Mouse (Mus musculus): ENCODE data around the gene Tmem266. TPM values are rescaled to one million over a fixed set of nuclear protein-coding genes. Genes with fewer than 3 reads are reported as not detected.

The Tmem266 gene
- polyA plus RNA-seq, 1 experiment from 2014 or later, result 0.17 TPM

DNA sequence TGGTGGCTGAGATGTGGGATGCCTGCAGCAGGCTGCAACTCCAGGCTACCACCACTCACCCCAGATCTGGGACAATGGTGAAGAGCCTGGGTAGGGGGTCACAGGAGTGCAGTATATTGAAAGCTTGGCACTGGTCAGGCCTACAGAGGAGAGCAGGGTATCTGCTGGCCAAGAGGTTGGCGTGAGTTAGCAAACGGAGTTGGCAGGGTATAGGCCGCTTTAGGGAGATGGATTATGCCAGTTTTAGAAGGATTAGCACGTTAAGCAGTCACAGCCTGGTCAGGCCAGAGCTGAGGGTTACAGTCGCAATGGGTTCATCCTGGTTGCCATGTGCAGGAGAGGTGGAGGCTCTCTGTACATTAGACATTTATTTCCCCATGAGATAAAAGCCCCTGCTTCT lies 107.2 kb downstream of the Tmem266 start:
- WGBS, result 88% methylated on average over 5 of the region's 5 CpGs

DNA sequence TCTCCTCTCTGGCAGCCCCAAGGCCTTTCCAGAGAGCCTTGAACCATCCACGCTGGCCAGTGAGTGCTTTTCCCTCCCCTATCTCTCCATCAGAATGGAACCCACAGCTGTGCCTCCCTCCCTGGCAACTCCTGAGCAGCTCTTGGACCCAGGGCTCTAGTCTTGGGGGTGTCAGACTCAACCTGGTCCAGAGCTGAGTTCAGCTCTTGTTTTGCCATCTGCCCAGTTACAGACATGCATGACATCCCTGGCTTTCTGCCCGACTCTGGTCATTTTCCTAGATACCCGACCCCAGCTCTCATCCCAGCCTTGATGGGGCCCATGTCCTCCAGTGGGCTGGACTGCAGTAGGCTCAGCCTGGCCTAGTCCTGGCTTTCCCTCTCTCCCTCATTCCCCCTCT lies 111.7 kb downstream of the Tmem266 start:
- Histone ChIP-seq H3K27ac (replicated peaks; ENCODE audit: low read depth, low read length) (no peak overlapping the region), H3K9ac (ENCODE audit: low read length) (no peak overlapping the region), H3K4me1 (ENCODE audit: control insufficient read depth, insufficient read depth, low read length) (no peaks in the 10 kb centered on the region)

More for the DNA sequence above, 107.2 kb downstream of the Tmem266 start:
- H3K27ac ChIP-seq (replicated peaks; ENCODE audit: low read depth, low read length), result no peak overlapping the region
- no peak overlapping the region for H3K4me3 ChIP-seq (ENCODE audit: low read depth, low read length)
- H3K9ac ChIP-seq (ENCODE audit: low read length), result no peak overlapping the region
- no peaks in the 10 kb centered on the region for H3K9me3 ChIP-seq (ENCODE audit: control insufficient read depth, low read length)
- peaks cover 8% of the 10 kb centered on the region; the same call in 1 of the 2 replicates for H3K4me1 ChIP-seq (ENCODE audit: control insufficient read depth, insufficient read depth, low read length)
- ATAC-seq (ENCODE audit: insufficient number of reproducible peaks, low FRiP score, low TSS enrichment, low read depth), result no peak
- no peaks in the 10 kb centered on the region for H3K36me3 ChIP-seq (ENCODE audit: control insufficient read depth, insufficient read depth, low read length)
- no peaks in the 10 kb centered on the region for H3K27me3 ChIP-seq (ENCODE audit: control insufficient read depth, insufficient read depth, low read length)
- H3K4me2 ChIP-seq (ENCODE audit: low read depth, severe bottlenecking), result no peak overlapping the region
- no peak for DNase-seq (ENCODE audit: low spot score)

DNA sequence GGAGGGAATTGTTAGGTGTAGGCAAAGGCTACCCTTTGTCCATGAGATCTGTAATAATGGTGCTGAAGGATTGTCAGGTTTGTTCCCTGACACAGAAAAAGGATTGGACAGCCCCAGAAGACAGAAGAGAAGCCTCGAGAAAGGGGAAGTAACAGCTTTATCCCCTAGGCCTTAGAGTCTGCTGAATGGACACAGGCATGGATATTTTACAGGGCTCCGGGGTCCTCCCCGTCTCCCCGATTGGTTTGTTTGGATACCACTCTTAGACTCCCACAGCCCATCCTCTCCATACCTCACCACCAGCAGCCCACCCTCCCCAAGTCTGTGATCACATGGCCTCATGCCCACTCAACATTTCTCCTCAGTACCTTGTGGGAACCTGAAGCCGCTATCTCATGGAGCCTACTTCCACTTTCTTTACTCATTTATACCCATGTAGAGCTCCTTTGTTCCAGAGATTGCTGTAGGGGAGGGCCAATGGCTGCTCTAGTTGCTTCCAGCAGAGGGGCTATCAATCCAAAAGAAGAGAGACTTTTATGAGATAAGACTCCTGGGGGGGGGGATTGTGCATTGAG lies 112.6 kb downstream of the Tmem266 start:
- Histone ChIP-seq H3K4me2 (ENCODE audit: low read depth, severe bottlenecking) (no peak overlapping the region), H3K4me1 (ENCODE audit: control insufficient read depth, insufficient read depth, low read length) (no peaks in the 10 kb centered on the region), H3K36me3 (ENCODE audit: control insufficient read depth, insufficient read depth, low read length) (no peaks in the 10 kb centered on the region), H3K9ac (ENCODE audit: low read length) (no peak overlapping the region), H3K27me3 (ENCODE audit: control insufficient read depth, insufficient read depth, low read length) (no peaks in the 10 kb centered on the region), H3K9me3 (ENCODE audit: control insufficient read depth, low read length) (no peaks in the 10 kb centered on the region), H3K27ac (replicated peaks; ENCODE audit: low read depth, low read length) (no peak overlapping the region), H3K4me3 (ENCODE audit: low read depth, low read length) (no peak overlapping the region)
- DNase-seq (ENCODE audit: low spot score) (no peak), ATAC-seq (ENCODE audit: insufficient number of reproducible peaks, low FRiP score, low TSS enrichment, low read depth) (no peak)
- WGBS, result 91% methylated on average over 5 of the region's 5 CpGs

More for the DNA sequence above, 111.7 kb downstream of the Tmem266 start:
- Histone ChIP-seq H3K9me3 (ENCODE audit: control insufficient read depth, low read length) (no peaks in the 10 kb centered on the region), H3K4me2 (ENCODE audit: low read depth, severe bottlenecking) (no peak overlapping the region), H3K36me3 (ENCODE audit: control insufficient read depth, insufficient read depth, low read length) (no peaks in the 10 kb centered on the region), H3K27me3 (ENCODE audit: control insufficient read depth, insufficient read depth, low read length) (no peaks in the 10 kb centered on the region), H3K4me3 (ENCODE audit: low read depth, low read length) (no peak overlapping the region)
- DNase-seq (ENCODE audit: low spot score), result no peak
- 72% methylated on average over 3 of the region's 3 CpGs for WGBS
- no peak for ATAC-seq (ENCODE audit: insufficient number of reproducible peaks, low FRiP score, low TSS enrichment, low read depth)

DNA sequence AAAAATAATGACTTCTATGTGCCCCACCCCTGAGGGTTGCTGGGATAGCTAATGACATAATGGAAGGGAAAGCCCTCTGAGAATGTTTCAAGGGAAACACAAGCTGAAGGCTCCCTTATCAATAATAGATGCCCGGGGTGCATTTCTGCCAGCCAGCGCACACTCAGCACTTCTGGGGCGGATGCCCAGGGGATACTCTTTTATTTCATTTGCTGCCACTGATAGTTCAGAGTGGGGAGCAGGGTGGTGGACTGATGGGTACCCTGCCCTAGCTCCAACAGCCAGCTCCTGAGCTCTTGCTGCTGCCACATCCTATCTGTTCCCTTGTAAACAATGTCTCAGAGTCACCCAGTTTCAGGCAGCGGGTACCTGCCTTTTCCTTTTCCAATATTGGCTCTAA lies 120.8 kb downstream of the Tmem266 start:
- Histone ChIP-seq H3K27me3 (ENCODE audit: control insufficient read depth, insufficient read depth, low read length) (no peaks in the 10 kb centered on the region), H3K4me1 (ENCODE audit: control insufficient read depth, insufficient read depth, low read length) (0 out of 2 replicates have a peak, but pooled peaks cover 8% of the 10 kb centered on the region), H3K4me3 (ENCODE audit: low read depth, low read length) (no peak overlapping the region), H3K27ac (replicated peaks; ENCODE audit: low read depth, low read length) (no peak overlapping the region), H3K9ac (ENCODE audit: low read length) (no peak overlapping the region), H3K36me3 (ENCODE audit: control insufficient read depth, insufficient read depth, low read length) (no peaks in the 10 kb centered on the region), H3K4me2 (ENCODE audit: low read depth, severe bottlenecking) (no peak overlapping the region), H3K9me3 (ENCODE audit: control insufficient read depth, low read length) (no peaks in the 10 kb centered on the region)
- DNase-seq (ENCODE audit: low spot score) (no peak), ATAC-seq (ENCODE audit: insufficient number of reproducible peaks, low FRiP score, low TSS enrichment, low read depth) (no peak)
- WGBS, result 89% methylated on average over 4 of the region's 4 CpGs

DNA sequence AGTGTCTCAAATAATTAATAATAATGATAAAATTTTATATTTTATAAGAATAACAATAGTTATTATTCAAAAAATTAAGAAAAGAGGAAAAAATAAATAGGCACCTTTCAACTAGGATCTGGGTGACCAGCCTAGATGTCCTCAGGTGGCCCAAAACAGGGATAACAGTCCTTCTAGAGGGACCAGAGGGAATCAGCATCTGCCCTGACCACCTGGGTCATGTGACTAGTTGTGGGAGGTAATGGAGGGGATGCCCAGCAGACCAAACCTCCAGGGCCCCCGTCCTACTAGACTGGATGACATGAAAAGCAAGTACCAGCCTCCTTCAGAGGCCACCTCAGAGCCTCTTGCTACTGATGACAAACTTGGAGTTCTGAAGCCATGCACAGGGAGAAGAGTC lies 122.4 kb downstream of the Tmem266 start:
- Histone ChIP-seq H3K27ac (replicated peaks; ENCODE audit: low read depth, low read length) (no peak overlapping the region), H3K9ac (ENCODE audit: low read length) (no peak overlapping the region), H3K4me1 (ENCODE audit: control insufficient read depth, insufficient read depth, low read length) (0 out of 2 replicates have a peak, but pooled peaks cover 8% of the 10 kb centered on the region), H3K4me3 (ENCODE audit: low read depth, low read length) (no peak overlapping the region), H3K9me3 (ENCODE audit: control insufficient read depth, low read length) (no peaks in the 10 kb centered on the region), H3K4me2 (ENCODE audit: low read depth, severe bottlenecking) (no peak overlapping the region), H3K27me3 (ENCODE audit: control insufficient read depth, insufficient read depth, low read length) (no peaks in the 10 kb centered on the region), H3K36me3 (ENCODE audit: control insufficient read depth, insufficient read depth, low read length) (no peaks in the 10 kb centered on the region)
- DNase-seq (ENCODE audit: low spot score) (no peak), ATAC-seq (ENCODE audit: insufficient number of reproducible peaks, low FRiP score, low TSS enrichment, low read depth) (no peak)
- 77% methylated on average over 1 of the region's 1 CpGs for WGBS

DNA sequence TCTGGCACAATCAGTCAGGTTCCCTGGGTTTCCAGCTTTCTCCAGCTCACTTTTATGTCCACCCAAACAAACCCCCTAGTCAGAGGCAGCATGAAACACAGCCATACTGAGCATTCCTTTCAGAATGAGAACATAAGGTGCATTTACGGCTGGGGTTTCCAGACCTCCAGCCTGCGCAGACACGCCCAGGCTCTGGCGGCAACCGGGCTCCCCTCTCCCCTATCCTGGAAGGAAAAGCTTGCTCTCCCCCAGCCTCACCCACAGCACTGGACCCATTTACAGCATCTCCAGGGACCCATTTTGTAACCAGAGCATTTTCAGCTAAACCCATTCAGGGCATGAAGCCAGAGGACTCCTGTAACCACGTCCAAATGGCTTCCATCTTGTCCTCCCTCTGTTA lies 123.3 kb downstream of the Tmem266 start:
- ATAC-seq (ENCODE audit: insufficient number of reproducible peaks, low FRiP score, low TSS enrichment, low read depth) (0 out of 2 replicates have a peak, but pooled peaks have one; percentile 21), DNase-seq (ENCODE audit: low spot score) (peak; percentile 21)
- H3K4me1 ChIP-seq (ENCODE audit: control insufficient read depth, insufficient read depth, low read length), result 0 out of 2 replicates have a peak, but pooled peaks cover 8% of the 10 kb centered on the region
- no peak overlapping the region for H3K4me3 ChIP-seq (ENCODE audit: low read depth, low read length)
- H3K9ac ChIP-seq (ENCODE audit: low read length), result no peak overlapping the region
- no peaks in the 10 kb centered on the region for H3K27me3 ChIP-seq (ENCODE audit: control insufficient read depth, insufficient read depth, low read length)
- H3K4me2 ChIP-seq (ENCODE audit: low read depth, severe bottlenecking), result no peak overlapping the region
- no peak overlapping the region for H3K27ac ChIP-seq (replicated peaks; ENCODE audit: low read depth, low read length)
- H3K36me3 ChIP-seq (ENCODE audit: control insufficient read depth, insufficient read depth, low read length), result no peaks in the 10 kb centered on the region
- WGBS, result 68% methylated on average over 6 of the region's 6 CpGs
- H3K9me3 ChIP-seq (ENCODE audit: control insufficient read depth, low read length), result no peaks in the 10 kb centered on the region

DNA sequence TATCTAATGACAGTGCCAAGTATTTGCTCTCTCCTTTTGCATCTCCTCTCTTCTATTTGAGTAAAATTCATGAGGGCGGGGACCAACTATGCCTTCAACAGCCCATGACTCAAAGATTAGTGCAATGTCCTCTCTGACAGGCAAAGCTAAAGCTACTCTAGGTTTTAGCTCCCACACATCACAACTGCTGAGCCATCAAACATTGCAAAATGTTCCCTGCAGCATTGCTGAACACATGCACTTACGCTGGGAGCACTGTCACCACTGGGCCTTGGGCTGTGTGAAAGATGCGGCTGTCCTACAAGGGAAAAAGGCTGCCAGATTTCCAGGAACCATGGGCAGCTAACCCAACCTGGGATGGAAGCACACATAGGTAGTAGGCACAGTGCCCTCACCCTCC lies 124.7 kb downstream of the Tmem266 start:
- ATAC-seq (ENCODE audit: insufficient number of reproducible peaks, low FRiP score, low TSS enrichment, low read depth) (no peak), DNase-seq (ENCODE audit: low spot score) (peak; percentile 9)
- H3K9me3 ChIP-seq (ENCODE audit: control insufficient read depth, low read length), result no peaks in the 10 kb centered on the region
- over 99% methylated on average over 3 of the region's 3 CpGs for WGBS
- H3K9ac ChIP-seq (ENCODE audit: low read length), result no peak overlapping the region
- no peaks in the 10 kb centered on the region for H3K27me3 ChIP-seq (ENCODE audit: control insufficient read depth, insufficient read depth, low read length)
- H3K4me3 ChIP-seq (ENCODE audit: low read depth, low read length), result no peak overlapping the region
- H3K4me1 ChIP-seq (ENCODE audit: control insufficient read depth, insufficient read depth, low read length), result 0 out of 2 replicates have a peak, but pooled peaks cover 8% of the 10 kb centered on the region
- H3K4me2 ChIP-seq (ENCODE audit: low read depth, severe bottlenecking), result no peak overlapping the region
- H3K36me3 ChIP-seq (ENCODE audit: control insufficient read depth, insufficient read depth, low read length), result no peaks in the 10 kb centered on the region
- H3K27ac ChIP-seq (replicated peaks; ENCODE audit: low read depth, low read length), result no peak overlapping the region

DNA sequence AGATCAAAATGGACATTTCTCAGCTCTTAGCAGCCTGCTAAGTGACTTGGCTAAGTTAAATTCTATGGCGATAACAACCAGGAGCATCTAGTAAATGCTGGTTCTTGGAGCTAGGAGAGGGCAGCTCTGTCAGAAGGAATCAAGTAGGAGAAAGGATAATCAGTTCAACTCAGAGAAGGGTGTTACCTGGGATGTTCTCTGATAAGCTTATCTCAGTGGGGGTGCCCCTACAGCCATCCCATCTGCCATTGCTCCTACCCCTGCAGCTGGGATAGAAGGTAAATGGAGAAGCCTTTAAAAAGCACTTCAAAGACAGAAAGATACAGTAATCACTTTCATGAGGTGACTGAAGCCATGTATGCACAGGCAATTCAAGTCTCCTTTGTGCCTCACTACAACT lies 126.2 kb downstream of the Tmem266 start:
- no peak overlapping the region for H3K4me2 ChIP-seq (ENCODE audit: low read depth, severe bottlenecking)
- no peak overlapping the region for H3K4me3 ChIP-seq (ENCODE audit: low read depth, low read length)
- ATAC-seq (ENCODE audit: insufficient number of reproducible peaks, low FRiP score, low TSS enrichment, low read depth), result no peak
- no peak overlapping the region for H3K9ac ChIP-seq (ENCODE audit: low read length)
- DNase-seq (ENCODE audit: low spot score), result no peak
- H3K27me3 ChIP-seq (ENCODE audit: control insufficient read depth, insufficient read depth, low read length), result no peaks in the 10 kb centered on the region
- 0 out of 2 replicates have a peak, but pooled peaks cover 8% of the 10 kb centered on the region for H3K4me1 ChIP-seq (ENCODE audit: control insufficient read depth, insufficient read depth, low read length)
- 88% methylated on average over 1 of the region's 1 CpGs for whole genome bisulfite sequencing
- no peak overlapping the region for H3K27ac ChIP-seq (replicated peaks; ENCODE audit: low read depth, low read length)
- H3K36me3 ChIP-seq (ENCODE audit: control insufficient read depth, insufficient read depth, low read length), result no peaks in the 10 kb centered on the region
- no peaks in the 10 kb centered on the region for H3K9me3 ChIP-seq (ENCODE audit: control insufficient read depth, low read length)

DNA sequence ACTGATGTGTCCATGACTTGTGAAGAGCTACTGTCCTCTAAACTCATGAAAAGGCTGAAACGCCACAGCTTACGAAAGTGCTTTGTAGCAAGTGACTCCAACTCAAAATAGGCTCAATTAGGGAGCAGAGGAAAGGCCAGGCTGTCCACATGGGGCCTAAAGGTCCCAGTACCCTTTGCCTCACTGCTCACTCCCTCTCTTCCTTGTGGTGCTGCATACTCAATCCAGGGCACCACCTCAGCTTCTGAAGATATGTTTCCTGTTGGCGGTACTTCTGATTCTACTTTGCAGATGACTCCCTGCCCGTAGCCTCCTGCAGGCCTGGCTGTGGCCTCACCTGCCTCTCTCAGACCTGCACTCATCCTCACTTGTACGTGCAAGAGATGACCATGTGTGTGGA lies 126.7 kb downstream of the Tmem266 start:
- Histone ChIP-seq H3K27me3 (ENCODE audit: control insufficient read depth, insufficient read depth, low read length) (no peaks in the 10 kb centered on the region), H3K4me1 (ENCODE audit: control insufficient read depth, insufficient read depth, low read length) (0 out of 2 replicates have a peak, but pooled peaks cover 8% of the 10 kb centered on the region), H3K36me3 (ENCODE audit: control insufficient read depth, insufficient read depth, low read length) (no peaks in the 10 kb centered on the region), H3K9ac (ENCODE audit: low read length) (no peak overlapping the region), H3K27ac (replicated peaks; ENCODE audit: low read depth, low read length) (no peak overlapping the region), H3K9me3 (ENCODE audit: control insufficient read depth, low read length) (no peaks in the 10 kb centered on the region), H3K4me3 (ENCODE audit: low read depth, low read length) (no peak overlapping the region), H3K4me2 (ENCODE audit: low read depth, severe bottlenecking) (no peak overlapping the region)
- no peak for DNase-seq (ENCODE audit: low spot score)
- ATAC-seq (ENCODE audit: insufficient number of reproducible peaks, low FRiP score, low TSS enrichment, low read depth), result no peak
- 89% methylated on average over 5 of the region's 5 CpGs for whole genome bisulfite sequencing

Measured in limb, embryonic 11.5 days (tissue).